Mouse (Mus musculus) neural tube, embryonic 13.5 days (tissue): ENCODE data around the gene Krtcap3. TPM values are rescaled to one million over a fixed set of nuclear protein-coding genes. Genes with fewer than 3 reads are reported as not detected.
"Not testable (repeated sequence)": the region's sequence is repeated elsewhere in the genome, so short reads cannot be mapped to it uniquely, and the experiment has no call there.

ENCODE experiments used
- ATAC-seq: fragments of 200-750 bp; cut with Nextera tagmentation; 2 replicates; pipeline ENCODE4 v1.8.0; 2017; ENCODE audit warnings: low read depth, mild to moderate bottlenecking, moderate TSS enrichment, moderate library complexity
- H3K27ac ChIP-seq: fragments of 300-500 bp; sonication (generic); replicated peaks from 2 replicates; pipeline ENCODE4 v1.5.1; 2015; ENCODE audit warnings: moderate library complexity, mild to moderate bottlenecking, inconsistent platforms
- H3K27me3 ChIP-seq: fragments of 300-500 bp; sonication (generic); 2 replicates; pipeline ENCODE4 v1.6.1; 2015; ENCODE audit warnings: mild to moderate bottlenecking, inconsistent platforms
- H3K36me3 ChIP-seq: fragments of 300-500 bp; sonication (generic); 2 replicates; pipeline ENCODE4 v1.6.1; 2015; ENCODE audit warnings: mild to moderate bottlenecking, inconsistent platforms
- H3K4me1 ChIP-seq: fragments of 300-500 bp; sonication (generic); replicated peaks from 2 replicates; pipeline ENCODE4 v1.6.1; 2015; ENCODE audit warnings: inconsistent platforms
- H3K4me2 ChIP-seq: fragments of 300-500 bp; sonication (generic); 2 replicates; pipeline ENCODE4 v1.6.1; 2015; ENCODE audit warnings: inconsistent platforms, mild to moderate bottlenecking, moderate library complexity
- H3K4me3 ChIP-seq: fragments of 300-500 bp; sonication (generic); 2 replicates; pipeline ENCODE4 v1.5.1; 2015; ENCODE audit warnings: mild to moderate bottlenecking, inconsistent platforms
- H3K9ac ChIP-seq: fragments of 300-500 bp; sonication (generic); 2 replicates; pipeline ENCODE4 v1.6.1; 2015; ENCODE audit warnings: moderate library complexity, mild to moderate bottlenecking, inconsistent platforms
- H3K9me3 ChIP-seq: fragments of 300-500 bp; sonication (generic); 2 replicates; pipeline ENCODE4 v1.6.1; 2016; ENCODE audit warnings: inconsistent platforms
- WGBS: fragments of 180-500 bp; shearing (Covaris S2); methylation state at CpG from one replicate; pipeline ENCODE4 v1.1.7; 2015; 5-methylcytosine and 5-hydroxymethylcytosine counted together
- polyA plus RNA-seq: library from polyadenylated mRNA; unstranded; fragments of >200 nt; fragmentation: Nextera tagmentation; extraction: Ambion mirVana; gene quantifications from 2 replicates; pipeline ENCODE4 v1.2.1, GENCODE M21; 2015

The Krtcap3 gene
- 4.5 and 4.7 TPM in 2 replicates for polyA plus RNA-seq

GRCm38 (mm10) chr5:31251541-31252101 is at the start of gene Krtcap3:
Gene Krtcap3, plus strand, starts transcription at chr5:31251691.
- Histone ChIP-seq H3K9ac (peak within 1 kb of the TSS; percentile 38), H3K36me3 (peaks cover 97% of the 10 kb centered on the region), H3K27ac (no peak within 1 kb of the TSS), H3K4me1 (peaks cover 11% of the 10 kb centered on the region), H3K4me2 (peak within 1 kb of the TSS; percentile 32), H3K4me3 (peak within 1 kb of the TSS; percentile 7), H3K27me3 (no peaks in the 10 kb centered on the region), H3K9me3 (no peaks in the 10 kb centered on the region)
- ATAC-seq = peak; percentile 45
- WGBS = 10% methylated on average over 47 of the region's 47 CpGs

GRCm38 (mm10) chr5:31201742-31202590 is 49.5 kb upstream of the Krtcap3 start, which contains the start of gene Zfp513:
Gene Zfp513, minus strand, starts transcription at chr5:31202303.
- Histone ChIP-seq H3K4me3 (peak within 1 kb of the TSS; percentile 85), H3K4me2 (peak within 1 kb of the TSS; percentile 93), H3K27ac (peak within 1 kb of the TSS; percentile 89), H3K36me3 (peaks cover 81% of the 10 kb centered on the region), H3K9me3 (peaks cover 5% of the 10 kb centered on the region), H3K4me1 (peaks cover 31% of the 10 kb centered on the region), H3K9ac (peak within 1 kb of the TSS; percentile 94), H3K27me3 (no peaks in the 10 kb centered on the region)
- peak; percentile 97 for ATAC-seq
- under 1% methylated on average over 51 of the region's 53 CpGs for WGBS

GRCm38 (mm10) chr5:31202933-31203332 is 48.6 kb upstream of the Krtcap3 start:
- Histone ChIP-seq H3K27me3 (no peaks in the 10 kb centered on the region), H3K36me3 (peaks cover 81% of the 10 kb centered on the region), H3K27ac (peak overlapping the region; percentile 89), H3K4me3 (peak overlapping the region; percentile 85), H3K4me2 (peak overlapping the region; percentile 67), H3K9ac (peak overlapping the region; percentile 70; the same call in 1 of the 2 replicates), H3K4me1 (peaks cover 31% of the 10 kb centered on the region), H3K9me3 (peaks cover 5% of the 10 kb centered on the region)
- ATAC-seq = no peak
- 89% methylated on average over 7 of the region's 7 CpGs for WGBS

GRCm38 (mm10) chr5:31203866-31204265 is 47.6 kb upstream of the Krtcap3 start:
- Histone ChIP-seq H3K4me2 (no peak overlapping the region), H3K36me3 (peaks cover 73% of the 10 kb centered on the region), H3K27me3 (no peaks in the 10 kb centered on the region), H3K9me3 (peaks cover 5% of the 10 kb centered on the region), H3K4me3 (no peak overlapping the region), H3K27ac (no peak overlapping the region), H3K9ac (no peak overlapping the region), H3K4me1 (peaks cover 31% of the 10 kb centered on the region)
- WGBS = 94% methylated on average over 2 of the region's 2 CpGs
- ATAC-seq = no peak

- no peaks in the 10 kb centered on the region for H3K27me3 ChIP-seq
- H3K36me3 ChIP-seq = peaks cover 68% of the 10 kb centered on the region
- H3K9me3 ChIP-seq = peaks cover 5% of the 10 kb centered on the region
- no peak overlapping the region for H3K9ac ChIP-seq
- no peak overlapping the region for H3K4me3 ChIP-seq
- 95% methylated on average over 6 of the region's 6 CpGs for WGBS
- H3K27ac ChIP-seq = no peak overlapping the region
- ATAC-seq = no peak
- peaks cover 31% of the 10 kb centered on the region for H3K4me1 ChIP-seq
- H3K4me2 ChIP-seq = no peak overlapping the region
Observed at GRCm38 (mm10) chr5:31204421-31204820, 47.1 kb upstream of the Krtcap3 start.

- not testable (repeated sequence) for H3K27ac ChIP-seq
Observed at GRCm38 (mm10) chr5:31216554-31216953, 34.9 kb upstream of the Krtcap3 start.

GRCm38 (mm10) chr5:31218294-31218693 is 33.2 kb upstream of the Krtcap3 start:
- Histone ChIP-seq H3K27me3 (no peaks in the 10 kb centered on the region), H3K9ac (no peak overlapping the region), H3K36me3 (no peaks in the 10 kb centered on the region), H3K4me2 (peak overlapping the region; percentile 82; the same call in 1 of the 2 replicates), H3K9me3 (no peaks in the 10 kb centered on the region), H3K4me1 (peaks cover 29% of the 10 kb centered on the region), H3K27ac (no peak overlapping the region), H3K4me3 (no peak overlapping the region)
- ATAC-seq = no peak
- WGBS = 60% methylated on average over 7 of the region's 7 CpGs

More at GRCm38 (mm10) chr5:31216554-31216953, 34.9 kb upstream of the Krtcap3 start:
- H3K36me3 ChIP-seq, H3K9ac ChIP-seq, ATAC-seq, H3K9me3 ChIP-seq, H3K27me3 ChIP-seq, H3K4me3 ChIP-seq, H3K4me2 ChIP-seq: not testable (repeated sequence)
- H3K4me1 ChIP-seq = peaks cover 21% of the 10 kb centered on the region
- WGBS = 93% methylated on average over 6 of the region's 6 CpGs

GRCm38 (mm10) chr5:31219070-31219469 is 32.4 kb upstream of the Krtcap3 start:
- whole genome bisulfite sequencing = 8% methylated on average over 2 of the region's 2 CpGs
- Histone ChIP-seq H3K9ac (peak overlapping the region; percentile 49), H3K4me3 (peak overlapping the region; percentile 75), H3K9me3 (no peaks in the 10 kb centered on the region), H3K4me2 (peak overlapping the region; percentile 82), H3K27ac (no peak overlapping the region), H3K36me3 (no peaks in the 10 kb centered on the region), H3K4me1 (peaks cover 29% of the 10 kb centered on the region), H3K27me3 (no peaks in the 10 kb centered on the region)
- ATAC-seq = no peak

- Histone ChIP-seq H3K27me3 (no peaks in the 10 kb centered on the region), H3K4me3 (peak overlapping the region; percentile 75), H3K9ac (peak overlapping the region; percentile 96), H3K36me3 (no peaks in the 10 kb centered on the region), H3K9me3 (no peaks in the 10 kb centered on the region), H3K27ac (peak overlapping the region; percentile 94), H3K4me2 (peak overlapping the region; percentile 82), H3K4me1 (peaks cover 29% of the 10 kb centered on the region)
- WGBS = 2% methylated on average over 11 of the region's 11 CpGs
- no peak for ATAC-seq
Observed at GRCm38 (mm10) chr5:31219474-31219873, 32.0 kb upstream of the Krtcap3 start.

- H3K4me2 ChIP-seq = peak overlapping the region; percentile 82
- WGBS = under 1% methylated on average over 40 of the region's 40 CpGs
- H3K4me3 ChIP-seq = peak overlapping the region; percentile 75
- H3K9ac ChIP-seq = peak overlapping the region; percentile 96
- peaks cover 29% of the 10 kb centered on the region for H3K4me1 ChIP-seq
- no peaks in the 10 kb centered on the region for H3K27me3 ChIP-seq
- H3K36me3 ChIP-seq = no peaks in the 10 kb centered on the region
- peak overlapping the region; percentile 94 for H3K27ac ChIP-seq
- ATAC-seq = peak; percentile 78
- H3K9me3 ChIP-seq = no peaks in the 10 kb centered on the region
Observed at GRCm38 (mm10) chr5:31219911-31220447, 31.5 kb upstream of the Krtcap3 start.

GRCm38 (mm10) chr5:31220448-31221303 is 30.8 kb upstream of the Krtcap3 start, which contains the start of gene Ppm1g:
Gene Ppm1g, minus strand, starts transcription at chr5:31220687.
- WGBS = under 1% methylated on average over 70 of the region's 70 CpGs
- Histone ChIP-seq H3K9ac (peak within 1 kb of the TSS; percentile 96), H3K27me3 (no peaks in the 10 kb centered on the region), H3K4me1 (peaks cover 29% of the 10 kb centered on the region), H3K27ac (peak within 1 kb of the TSS; percentile 94), H3K4me2 (peak within 1 kb of the TSS; percentile 82), H3K36me3 (no peaks in the 10 kb centered on the region), H3K9me3 (no peaks in the 10 kb centered on the region), H3K4me3 (peak within 1 kb of the TSS; percentile 75)
- ATAC-seq = peak; percentile 94
